Mouse (Mus musculus): ENCODE data around the gene Fam198a.

DNA sequence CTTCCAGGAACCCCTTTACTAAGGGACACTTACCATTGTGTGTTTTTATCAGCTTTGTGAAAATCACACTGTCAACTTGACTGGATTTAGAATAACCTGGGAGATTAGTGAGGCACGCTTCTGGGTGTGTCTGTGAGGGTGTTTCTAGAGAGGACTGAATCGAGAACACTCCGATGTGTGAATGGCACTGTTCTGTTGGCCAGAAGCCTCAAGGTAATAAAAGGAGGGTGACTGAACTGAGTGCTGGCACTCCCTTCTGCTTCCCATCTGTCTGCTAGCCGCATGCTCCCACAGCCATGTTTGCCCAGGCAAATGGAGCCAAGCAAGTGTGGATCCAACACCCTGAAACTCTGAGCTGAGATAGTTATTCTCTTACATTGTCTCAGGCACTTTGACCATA is 47.2 kb downstream of the Fam198a start:
- no peak for TF ChIP-seq CTCF (IDR thresholded peaks at IDR 0.05; ENCODE audit: borderline replicate concordance, extremely low read depth, insufficient read depth, insufficient read length)
- no peak for TF ChIP-seq POLR2A (IDR thresholded peaks at IDR 0.05; ENCODE audit: borderline replicate concordance, extremely low read depth, insufficient read depth, insufficient read length, poor library complexity, severe bottlenecking)

All from brain, embryonic 14.5 days (tissue).